Mouse (Mus musculus) yolk sac, embryonic 10.5 days (tissue): Measurements from ENCODE around the gene A430089I19Rik.
"Not testable (repeated sequence)": the region's sequence is repeated elsewhere in the genome, so short reads cannot be mapped to it uniquely, and the experiment has no call there.

ENCODE experiments used
- DNase-seq: peaks from one replicate; pipeline ENCODE4 v3.0.0-alpha.2; 2017; ENCODE audit warnings: low spot score

The A430089I19Rik gene

GRCm38 (mm10) chr5:94306696-94307095 lies at the start of gene A430089I19Rik:
TSS of gene A430089I19Rik (minus strand) at chr5:94306796.
- DNase-seq = not testable (repeated sequence)

GRCm38 (mm10) chr5:94339449-94339848 lies 32.9 kb upstream of the A430089I19Rik start, which contains the start of gene AA792892:
TSS of gene AA792892 (plus strand) at chr5:94339749.
- not testable (repeated sequence) for DNase-seq

GRCm38 (mm10) chr5:94314135-94314534 lies 7.5 kb upstream of the A430089I19Rik start, which contains the start of gene Gm6502:
TSS of gene Gm6502 (plus strand) at chr5:94314435.
- DNase-seq = not testable (repeated sequence)
